Mouse (Mus musculus) monocyte, adult 5-6 weeks (primary cell): ENCODE measurements around the gene Celf2. TPM values are rescaled to one million over a fixed set of nuclear protein-coding genes. Genes with fewer than 3 reads are reported as not detected.

ENCODE experiments used
- ATAC-seq: fragments of 153-309, 156-312 bp; replicated peaks from 2 replicates; pipeline ENCODE4 v1.8.0; 2017; ENCODE audit warnings: mild to moderate bottlenecking; ENCODE audit not compliant: low TSS enrichment, insufficient number of reproducible peaks, severe bottlenecking, poor library complexity, low FRiP score
- total RNA-seq: library from RNA; stranded (forward); fragments of 200-1000, 200-491, 200-594 nt; gene quantifications from 3 replicates; pipeline ENCODE4 v1.2.3, GENCODE M21; 2017

The Celf2 gene
- total RNA-seq, 1 experiment from 2014 or later = 106 TPM

GRCm38 (mm10) chr2:6540092-6540491 lies 969.3 kb downstream of the Celf2 start:
- ATAC-seq = no peak

GRCm38 (mm10) chr2:6538500-6538899 lies 970.9 kb downstream of the Celf2 start:
- no peak for ATAC-seq

GRCm38 (mm10) chr2:6538031-6538430 lies 971.3 kb downstream of the Celf2 start:
- no peak for ATAC-seq

DNA sequence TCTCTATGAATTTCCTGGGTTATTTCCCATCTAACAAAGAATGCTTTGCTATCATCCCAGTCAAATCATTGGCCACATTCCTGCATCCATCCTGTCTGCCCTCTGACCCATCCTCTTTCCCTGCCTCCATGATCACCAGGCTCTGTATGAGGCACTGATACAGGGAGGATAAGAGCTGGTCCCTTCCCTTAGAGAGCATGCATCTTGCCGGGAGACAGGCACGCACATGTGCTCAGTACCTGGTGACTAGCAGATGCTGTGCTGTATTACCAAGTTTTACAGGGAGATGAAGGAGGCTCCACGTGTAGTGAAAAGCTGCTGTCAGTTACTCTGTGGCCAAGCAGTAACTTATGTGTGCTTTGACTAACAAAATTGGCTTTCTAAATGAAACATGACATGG lies 972.0 kb downstream of the Celf2 start:
- ATAC-seq = no peak

DNA sequence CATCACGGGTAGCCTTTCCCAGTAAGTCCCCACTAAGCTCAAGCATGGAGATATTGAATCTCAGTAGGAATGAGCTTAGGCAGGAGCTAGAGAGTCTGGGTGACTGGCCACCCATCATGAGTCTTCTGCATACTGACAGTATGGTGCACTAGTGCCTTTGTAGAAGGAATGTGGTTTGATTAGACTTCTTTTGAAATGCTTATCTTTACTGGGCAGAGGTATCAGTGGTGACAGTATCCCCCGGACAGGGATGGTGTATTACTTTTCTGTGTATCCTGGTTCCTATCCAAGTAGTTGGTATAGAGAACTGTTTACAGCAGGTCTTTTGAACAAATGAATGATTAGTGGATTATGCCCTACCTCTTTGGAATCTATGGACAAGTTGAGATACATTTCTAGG lies 973.0 kb downstream of the Celf2 start:
- no peak for ATAC-seq

GRCm38 (mm10) chr2:6532341-6532740 lies 977.0 kb downstream of the Celf2 start:
- no peak for ATAC-seq

GRCm38 (mm10) chr2:6528076-6528475 lies 981.3 kb downstream of the Celf2 start:
- ATAC-seq = no peak

- ATAC-seq = no peak
These were observed 982.5 kb downstream of the Celf2 start for GRCm38 (mm10) chr2:6526825-6527224.

DNA sequence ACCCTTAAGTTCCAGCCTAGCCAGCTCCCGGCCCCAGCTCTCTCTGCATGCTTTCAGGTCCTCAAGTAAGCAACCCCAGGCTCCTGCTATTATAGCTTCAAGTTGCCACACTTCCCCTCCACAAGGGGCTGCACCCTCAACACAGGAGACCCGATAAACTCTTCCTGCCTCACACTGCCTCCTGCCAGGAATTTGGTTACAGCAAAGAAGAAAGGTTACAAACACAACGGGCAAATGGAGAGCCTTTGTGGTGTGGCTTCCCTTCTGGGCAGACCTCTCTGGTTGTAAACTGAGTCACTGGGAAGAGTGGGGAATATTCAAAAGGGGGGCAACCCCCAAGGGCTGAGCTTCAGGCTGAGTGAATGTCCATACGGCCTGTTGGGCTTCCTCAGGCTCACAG lies 983.1 kb downstream of the Celf2 start:
- ATAC-seq = no peak

DNA sequence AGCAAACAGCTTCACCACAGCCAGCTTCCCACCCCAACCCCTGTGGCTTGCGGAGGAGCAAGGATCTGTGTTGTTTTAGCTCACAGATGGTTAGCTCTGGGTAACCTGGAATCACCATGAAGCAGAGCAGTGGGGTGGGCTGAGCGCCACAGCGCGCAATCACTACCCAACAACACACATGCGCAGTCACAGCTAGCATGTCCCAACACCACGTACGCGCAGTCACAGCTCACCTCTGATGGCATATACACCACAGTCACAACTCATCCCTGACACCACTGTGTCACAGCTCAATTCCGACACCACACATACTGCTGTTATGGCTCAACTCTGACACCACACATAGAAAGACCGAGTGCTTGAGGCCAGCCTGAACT lies 985.5 kb downstream of the Celf2 start:
- ATAC-seq = no peak

DNA sequence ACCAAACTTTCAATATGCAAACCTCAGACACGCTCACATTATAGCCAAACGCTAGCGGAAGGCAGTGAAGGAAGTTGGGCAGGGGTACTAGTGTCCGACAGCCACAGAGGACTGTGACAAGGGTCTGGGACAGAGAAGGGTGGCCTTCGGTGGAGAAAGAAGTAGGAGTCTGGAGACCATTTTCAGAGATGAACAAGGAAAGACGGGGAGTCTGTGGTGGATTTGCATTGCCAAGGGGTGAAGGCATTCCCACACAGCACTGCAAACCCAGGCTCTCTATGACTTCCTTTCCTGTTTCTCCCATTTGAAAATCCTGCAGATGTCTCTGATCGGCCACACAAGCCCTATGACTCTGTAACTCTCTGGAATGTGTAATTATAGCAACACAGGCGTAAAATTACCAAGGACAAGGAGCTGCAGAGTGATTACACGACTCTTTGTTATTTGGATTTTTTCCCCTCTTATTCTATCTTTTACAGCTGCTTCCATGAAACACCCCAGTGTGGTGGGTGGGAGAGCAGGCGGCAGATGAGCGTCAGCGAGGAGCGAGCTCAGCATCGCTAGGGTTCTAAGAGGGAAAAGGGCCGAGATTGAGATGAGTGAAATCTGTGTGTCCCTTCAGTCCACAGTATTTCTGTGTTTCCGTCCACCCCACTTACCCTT lies 986.0 kb downstream of the Celf2 start:
- no peak for ATAC-seq

GRCm38 (mm10) chr2:6522411-6522810 lies 987.0 kb downstream of the Celf2 start:
- no peak for ATAC-seq

- ATAC-seq = no peak
These were observed 996.2 kb downstream of the Celf2 start for GRCm38 (mm10) chr2:6513176-6513575.

GRCm38 (mm10) chr2:6507071-6507470 lies 1002.3 kb downstream of the Celf2 start:
- no peak for ATAC-seq

GRCm38 (mm10) chr2:6505979-6506811 lies 1003.2 kb downstream of the Celf2 start:
- no peak for ATAC-seq

DNA sequence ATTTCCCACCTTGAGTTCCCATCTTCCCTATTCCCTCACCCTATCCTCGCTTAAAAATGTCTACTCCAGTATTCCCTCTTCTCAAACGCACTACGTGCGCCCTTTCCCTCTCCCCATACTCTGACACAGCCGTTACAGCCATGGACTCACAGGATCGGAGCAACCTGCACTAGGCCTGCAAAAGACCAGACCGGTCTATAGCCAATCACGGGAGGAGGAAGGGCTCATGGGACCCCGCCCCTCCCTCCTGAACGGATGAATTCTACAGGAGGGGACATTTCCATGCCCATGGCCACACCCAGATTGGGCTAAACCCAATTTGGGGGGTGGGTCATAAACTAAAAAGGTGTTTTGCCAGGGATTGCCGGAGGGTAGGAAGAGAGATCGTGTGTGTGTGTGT lies 1003.8 kb downstream of the Celf2 start:
- ATAC-seq = no peak

GRCm38 (mm10) chr2:6498101-6498500 lies 1011.3 kb downstream of the Celf2 start:
- no peak for ATAC-seq

GRCm38 (mm10) chr2:6497636-6498035 lies 1011.7 kb downstream of the Celf2 start:
- no peak for ATAC-seq

DNA sequence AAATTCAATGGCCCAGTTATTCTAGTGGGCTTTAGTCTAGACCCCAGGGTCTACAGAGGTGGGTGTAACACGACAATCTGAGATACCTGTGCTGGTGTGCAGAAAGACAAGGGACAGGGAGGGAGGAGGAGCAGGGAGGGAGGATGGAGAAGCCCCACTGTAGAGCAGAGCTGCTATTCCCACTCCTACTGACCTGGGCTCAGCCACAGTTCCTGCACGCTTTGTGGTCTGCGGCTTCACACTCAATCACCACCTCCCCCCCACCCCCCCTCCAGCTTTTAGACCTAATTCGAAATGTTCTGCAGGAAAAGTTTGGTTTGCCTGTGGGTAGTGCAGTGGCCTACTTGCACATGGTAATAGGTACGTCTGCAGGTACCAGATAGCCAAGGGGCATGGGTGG lies 1015.5 kb downstream of the Celf2 start:
- no peak for ATAC-seq

GRCm38 (mm10) chr2:6490870-6491269 lies 1018.5 kb downstream of the Celf2 start:
- ATAC-seq = no peak
